Mouse (Mus musculus) splenic B cell, adult 2 months (primary cell): ENCODE measurements around the gene Eef1a2.

Experiments
- DNase-seq: peaks from one replicate; pipeline ENCODE4 v3.0.0-alpha.2; 2011; ENCODE audit warnings: low read depth, low spot score
- H3K27me3 ChIP-seq: 2 replicates; pipeline ENCODE4 v1.6.1; 2012; ENCODE audit warnings: mild to moderate bottlenecking, low read length, moderate library complexity, mixed read lengths; ENCODE audit not compliant: control insufficient read depth, poor library complexity, insufficient read depth, severe bottlenecking
- H3K36me3 ChIP-seq: 2 replicates; pipeline ENCODE4 v1.6.1; 2012; ENCODE audit warnings: mild to moderate bottlenecking, low read length, moderate library complexity, mixed read lengths; ENCODE audit not compliant: control insufficient read depth, poor library complexity, insufficient read depth, severe bottlenecking

Gene Eef1a2

GRCm38 (mm10) chr2:181133837-181134590, 22.8 kb downstream of the Eef1a2 start:
- no peak for DNase-seq
- no peaks in the 10 kb centered on the region for H3K36me3 ChIP-seq

GRCm38 (mm10) chr2:181130245-181130644, 26.6 kb downstream of the Eef1a2 start:
- H3K36me3 ChIP-seq, result no peaks in the 10 kb centered on the region
- no peaks in the 10 kb centered on the region; the same call in 1 of the 2 replicates for H3K27me3 ChIP-seq
- no peak for DNase-seq

More at GRCm38 (mm10) chr2:181133837-181134590, 22.8 kb downstream of the Eef1a2 start:
- H3K27me3 ChIP-seq, result no peaks in the 10 kb centered on the region; the same call in 1 of the 2 replicates

GRCm38 (mm10) chr2:181128963-181129362, 27.9 kb downstream of the Eef1a2 start:
- no peaks in the 10 kb centered on the region for H3K36me3 ChIP-seq
- no peaks in the 10 kb centered on the region for H3K27me3 ChIP-seq
- DNase-seq, result no peak

GRCm38 (mm10) chr2:181127786-181128185, 29.0 kb downstream of the Eef1a2 start:
- no peak for DNase-seq
- Histone ChIP-seq H3K36me3 (no peaks in the 10 kb centered on the region), H3K27me3 (no peaks in the 10 kb centered on the region)

- Histone ChIP-seq H3K36me3 (no peaks in the 10 kb centered on the region), H3K27me3 (no peaks in the 10 kb centered on the region)
- no peak for DNase-seq
Measured at GRCm38 (mm10) chr2:181125726-181126455, 30.9 kb downstream of the Eef1a2 start.

GRCm38 (mm10) chr2:181122642-181123041, 34.2 kb downstream of the Eef1a2 start:
- DNase-seq, result no peak

GRCm38 (mm10) chr2:181120922-181121449, 35.8 kb downstream of the Eef1a2 start:
- Histone ChIP-seq H3K36me3 (no peaks in the 10 kb centered on the region), H3K27me3 (no peaks in the 10 kb centered on the region)
- DNase-seq, result no peak

More at GRCm38 (mm10) chr2:181122642-181123041, 34.2 kb downstream of the Eef1a2 start:
- no peaks in the 10 kb centered on the region for H3K27me3 ChIP-seq
- no peaks in the 10 kb centered on the region for H3K36me3 ChIP-seq

- DNase-seq, result no peak
- H3K36me3 ChIP-seq, result no peaks in the 10 kb centered on the region
- no peaks in the 10 kb centered on the region for H3K27me3 ChIP-seq
Measured at GRCm38 (mm10) chr2:181119952-181120351, 36.9 kb downstream of the Eef1a2 start.

GRCm38 (mm10) chr2:181116436-181116835, 40.4 kb downstream of the Eef1a2 start:
- H3K36me3 ChIP-seq, result no peaks in the 10 kb centered on the region
- H3K27me3 ChIP-seq, result no peaks in the 10 kb centered on the region
- no peak for DNase-seq

GRCm38 (mm10) chr2:181115367-181115766, 41.4 kb downstream of the Eef1a2 start:
- no peaks in the 10 kb centered on the region for H3K27me3 ChIP-seq
- H3K36me3 ChIP-seq, result no peaks in the 10 kb centered on the region
- DNase-seq, result no peak

GRCm38 (mm10) chr2:181113762-181114361, 43.0 kb downstream of the Eef1a2 start:
- Histone ChIP-seq H3K27me3 (no peaks in the 10 kb centered on the region), H3K36me3 (no peaks in the 10 kb centered on the region)
- no peak for DNase-seq

GRCm38 (mm10) chr2:181111665-181112064, 45.1 kb downstream of the Eef1a2 start:
- Histone ChIP-seq H3K36me3 (no peaks in the 10 kb centered on the region), H3K27me3 (no peaks in the 10 kb centered on the region)
- DNase-seq, result no peak

- H3K36me3 ChIP-seq, result no peaks in the 10 kb centered on the region
- no peak for DNase-seq
- H3K27me3 ChIP-seq, result no peaks in the 10 kb centered on the region
Measured at GRCm38 (mm10) chr2:181104111-181104510, 52.7 kb downstream of the Eef1a2 start.

- Histone ChIP-seq H3K36me3 (no peaks in the 10 kb centered on the region), H3K27me3 (no peaks in the 10 kb centered on the region)
- no peak for DNase-seq
Measured at GRCm38 (mm10) chr2:181102161-181102560, 54.7 kb downstream of the Eef1a2 start.

- no peaks in the 10 kb centered on the region for H3K36me3 ChIP-seq
- H3K27me3 ChIP-seq, result no peaks in the 10 kb centered on the region
- no peak for DNase-seq
Measured at GRCm38 (mm10) chr2:181101626-181102025, 55.2 kb downstream of the Eef1a2 start.
